Mouse (Mus musculus): ENCODE measurements around the gene Map10. TPM values are rescaled to one million over a fixed set of nuclear protein-coding genes. Genes with fewer than 3 reads are reported as not detected.

Map10 gene
- polyA plus RNA-seq, 1 experiment, result 2.8 TPM

- Histone ChIP-seq H3K4me3 (ENCODE audit: insufficient read depth, low read length) (no peak overlapping the region), H3K4me1 (ENCODE audit: control insufficient read depth, insufficient read depth, low read length) (no peaks in the 10 kb centered on the region), H3K27ac (ENCODE audit: insufficient read depth, low read length) (no peak overlapping the region)
- TF ChIP-seq CTCF (IDR thresholded peaks at IDR 0.05; ENCODE audit: borderline replicate concordance, insufficient read depth, low read length) (no peak), POLR2A (IDR thresholded peaks at IDR 0.05; ENCODE audit: low read depth, low read length) (no peak)
These were observed 34.8 kb downstream of the Map10 start for GRCm38 (mm10) chr8:125704434-125704833.

- H3K4me3 ChIP-seq (ENCODE audit: insufficient read depth, low read length), result no peak overlapping the region
These were observed 36.2 kb downstream of the Map10 start for GRCm38 (mm10) chr8:125705816-125706215.

DNA sequence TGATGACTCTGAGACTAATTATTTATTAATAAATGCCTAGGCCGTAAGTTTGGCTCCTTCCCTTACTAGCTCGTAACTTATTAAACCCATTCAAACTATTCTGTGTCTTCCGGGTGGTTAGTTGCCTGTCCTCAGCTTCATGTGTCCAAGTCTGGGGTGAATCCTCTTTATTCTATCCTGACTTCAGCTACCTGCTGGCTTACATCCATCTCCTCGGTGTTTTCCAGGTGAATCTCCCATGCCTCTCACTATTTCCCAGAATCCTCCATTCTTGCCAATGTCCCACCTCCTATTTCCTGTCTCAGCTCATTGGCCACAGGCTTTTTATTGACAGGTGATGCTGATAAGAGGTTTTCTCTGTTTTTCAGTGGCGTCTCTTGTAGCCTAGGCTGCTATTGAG is 39.6 kb downstream of the Map10 start:
- TF ChIP-seq CTCF (IDR thresholded peaks at IDR 0.05; ENCODE audit: borderline replicate concordance, insufficient read depth, low read length), result no peak
- TF ChIP-seq POLR2A (IDR thresholded peaks at IDR 0.05; ENCODE audit: low read depth, low read length), result no peak
- Histone ChIP-seq H3K4me3 (ENCODE audit: insufficient read depth, low read length) (no peak overlapping the region), H3K27ac (ENCODE audit: insufficient read depth, low read length) (no peak overlapping the region), H3K4me1 (ENCODE audit: control insufficient read depth, insufficient read depth, low read length) (no peaks in the 10 kb centered on the region)

More at GRCm38 (mm10) chr8:125705816-125706215, 36.2 kb downstream of the Map10 start:
- H3K4me1 ChIP-seq (ENCODE audit: control insufficient read depth, insufficient read depth, low read length), result no peaks in the 10 kb centered on the region
- TF ChIP-seq CTCF (IDR thresholded peaks at IDR 0.05; ENCODE audit: borderline replicate concordance, insufficient read depth, low read length) (no peak), POLR2A (IDR thresholded peaks at IDR 0.05; ENCODE audit: low read depth, low read length) (no peak)
- H3K27ac ChIP-seq (ENCODE audit: insufficient read depth, low read length), result no peak overlapping the region

GRCm38 (mm10) chr8:125711514-125711913 is 41.9 kb downstream of the Map10 start:
- TF ChIP-seq CTCF (IDR thresholded peaks at IDR 0.05; ENCODE audit: borderline replicate concordance, insufficient read depth, low read length) (no peak), POLR2A (IDR thresholded peaks at IDR 0.05; ENCODE audit: low read depth, low read length) (no peak)
- no peak overlapping the region for H3K4me3 ChIP-seq (ENCODE audit: insufficient read depth, low read length)
- H3K27ac ChIP-seq (ENCODE audit: insufficient read depth, low read length), result no peak overlapping the region
- H3K4me1 ChIP-seq (ENCODE audit: control insufficient read depth, insufficient read depth, low read length), result no peaks in the 10 kb centered on the region

GRCm38 (mm10) chr8:125716211-125716610 is 46.6 kb downstream of the Map10 start:
- no peak for TF ChIP-seq POLR2A (IDR thresholded peaks at IDR 0.05; ENCODE audit: low read depth, low read length)
- no peak for TF ChIP-seq CTCF (IDR thresholded peaks at IDR 0.05; ENCODE audit: borderline replicate concordance, insufficient read depth, low read length)
- H3K4me1 ChIP-seq (ENCODE audit: control insufficient read depth, insufficient read depth, low read length), result peaks cover 13% of the 10 kb centered on the region
- no peak overlapping the region for H3K27ac ChIP-seq (ENCODE audit: insufficient read depth, low read length)
- no peak overlapping the region for H3K4me3 ChIP-seq (ENCODE audit: insufficient read depth, low read length)

- Histone ChIP-seq H3K27ac (ENCODE audit: insufficient read depth, low read length) (no peak overlapping the region), H3K4me1 (ENCODE audit: control insufficient read depth, insufficient read depth, low read length) (peaks cover 13% of the 10 kb centered on the region), H3K4me3 (ENCODE audit: insufficient read depth, low read length) (no peak overlapping the region)
- TF ChIP-seq CTCF (IDR thresholded peaks at IDR 0.05; ENCODE audit: borderline replicate concordance, insufficient read depth, low read length) (no peak), POLR2A (IDR thresholded peaks at IDR 0.05; ENCODE audit: low read depth, low read length) (no peak)
These were observed 47.0 kb downstream of the Map10 start for GRCm38 (mm10) chr8:125716613-125717012.

DNA sequence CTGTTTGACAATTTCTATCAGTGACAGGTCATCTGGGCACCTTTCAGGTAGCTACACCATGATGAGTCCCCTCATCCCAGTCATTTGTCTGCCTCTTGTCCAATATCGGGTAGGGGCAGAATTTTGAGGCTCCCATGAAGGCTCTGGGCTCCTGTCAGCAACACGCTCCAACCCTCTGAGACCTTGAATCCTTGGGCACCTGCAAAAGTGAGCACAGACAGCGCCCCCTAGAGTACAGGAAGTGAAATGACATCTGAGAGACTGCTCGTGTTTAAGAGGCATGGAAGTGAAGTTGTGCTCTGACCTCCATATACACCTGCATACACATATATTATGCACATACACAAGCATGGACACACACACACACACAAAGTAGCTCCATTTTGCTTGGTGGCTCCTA is 49.3 kb downstream of the Map10 start:
- Histone ChIP-seq H3K4me1 (ENCODE audit: control insufficient read depth, insufficient read depth, low read length) (peaks cover 13% of the 10 kb centered on the region), H3K27ac (ENCODE audit: insufficient read depth, low read length) (no peak overlapping the region), H3K4me3 (ENCODE audit: insufficient read depth, low read length) (no peak overlapping the region)
- no peak for TF ChIP-seq POLR2A (IDR thresholded peaks at IDR 0.05; ENCODE audit: low read depth, low read length)
- TF ChIP-seq CTCF (IDR thresholded peaks at IDR 0.05; ENCODE audit: borderline replicate concordance, insufficient read depth, low read length), result no peak

- no peak overlapping the region for H3K27ac ChIP-seq (ENCODE audit: insufficient read depth, low read length)
- peaks cover 7% of the 10 kb centered on the region for H3K4me1 ChIP-seq (ENCODE audit: control insufficient read depth, insufficient read depth, low read length)
- TF ChIP-seq POLR2A (IDR thresholded peaks at IDR 0.05; ENCODE audit: low read depth, low read length), result no peak
- no peak for TF ChIP-seq CTCF (IDR thresholded peaks at IDR 0.05; ENCODE audit: borderline replicate concordance, insufficient read depth, low read length)
- H3K4me3 ChIP-seq (ENCODE audit: insufficient read depth, low read length), result no peak overlapping the region
These were observed 53.1 kb downstream of the Map10 start for GRCm38 (mm10) chr8:125722675-125723074.

Other genes starting within 250 kb of the Map10 start
- 10.3 and 12.6 TPM in 2 replicates for gene Sipa1l2, start 100.0 kb upstream of the Map10 start, polyA plus RNA-seq (2011; ENCODE audit: insufficient read length, low read depth, missing spikeins)
- gene Ntpcr, start 60.1 kb downstream of the Map10 start, polyA plus RNA-seq (2011; ENCODE audit: insufficient read length, low read depth, missing spikeins), result 16.5 and 21.2 TPM in 2 replicates
- gene Pcnx2, start 228.5 kb downstream of the Map10 start, polyA plus RNA-seq (2011; ENCODE audit: insufficient read length, low read depth, missing spikeins), result not detected in 2 replicates
- gene Map3k21, start 240.6 kb downstream of the Map10 start, polyA plus RNA-seq (2011; ENCODE audit: insufficient read length, low read depth, missing spikeins), result 0.08 TPM in 1 of 2 replicates, not detected in the other

Data from embryonic fibroblast, embryonic 13.5 days (primary cell).